Mouse (Mus musculus) hindbrain, embryonic 10.5 days (tissue): ENCODE results near the gene Zfand2a. TPM values are rescaled to one million over a fixed set of nuclear protein-coding genes. Genes with fewer than 3 reads are reported as not detected.

Source experiments
- DNase-seq: peaks from one replicate; pipeline ENCODE4 v3.0.0-alpha.2; 2017; ENCODE audit warnings: low spot score
- H3K27ac ChIP-seq: fragments of 300-500 bp; sonication (generic); 2 replicates; pipeline ENCODE4 v1.5.1; 2016; ENCODE audit warnings: mild to moderate bottlenecking, moderate library complexity
- H3K27me3 ChIP-seq: fragments of 300-500 bp; sonication (generic); 2 replicates; pipeline ENCODE4 v1.6.1; 2016; ENCODE audit warnings: mild to moderate bottlenecking; ENCODE audit not compliant: poor library complexity, insufficient read depth, severe bottlenecking
- H3K36me3 ChIP-seq: fragments of 300-500 bp; sonication (generic); 2 replicates; pipeline ENCODE4 v1.6.1; 2016; ENCODE audit warnings: mild to moderate bottlenecking, moderate library complexity
- H3K4me1 ChIP-seq: fragments of 300-500 bp; sonication (generic); replicated peaks from 2 replicates; pipeline ENCODE4 v1.6.1; 2016; ENCODE audit warnings: mild to moderate bottlenecking
- H3K4me3 ChIP-seq: fragments of 300-500 bp; sonication (generic); 2 replicates; pipeline ENCODE4 v1.5.1; 2016; ENCODE audit warnings: mild to moderate bottlenecking, moderate library complexity
- H3K9me3 ChIP-seq: fragments of 300-500 bp; sonication (generic); 2 replicates; pipeline ENCODE4 v1.6.1; 2016; ENCODE audit warnings: mild to moderate bottlenecking, moderate library complexity
- WGBS: fragments of 180-500 bp; shearing (Covaris S2); methylation state at CpG from one replicate; pipeline ENCODE4 v1.1.7; 2016; 5-methylcytosine and 5-hydroxymethylcytosine counted together
- polyA plus RNA-seq: library from polyadenylated mRNA; unstranded; fragments of >200 nt; fragmentation: Nextera tagmentation; extraction: Ambion mirVana; gene quantifications from 2 replicates; pipeline ENCODE4 v1.2.1, GENCODE M21; 2016

The Zfand2a gene
- polyA plus RNA-seq, 1 experiment from 2014 or later: 13.2 TPM

DNA sequence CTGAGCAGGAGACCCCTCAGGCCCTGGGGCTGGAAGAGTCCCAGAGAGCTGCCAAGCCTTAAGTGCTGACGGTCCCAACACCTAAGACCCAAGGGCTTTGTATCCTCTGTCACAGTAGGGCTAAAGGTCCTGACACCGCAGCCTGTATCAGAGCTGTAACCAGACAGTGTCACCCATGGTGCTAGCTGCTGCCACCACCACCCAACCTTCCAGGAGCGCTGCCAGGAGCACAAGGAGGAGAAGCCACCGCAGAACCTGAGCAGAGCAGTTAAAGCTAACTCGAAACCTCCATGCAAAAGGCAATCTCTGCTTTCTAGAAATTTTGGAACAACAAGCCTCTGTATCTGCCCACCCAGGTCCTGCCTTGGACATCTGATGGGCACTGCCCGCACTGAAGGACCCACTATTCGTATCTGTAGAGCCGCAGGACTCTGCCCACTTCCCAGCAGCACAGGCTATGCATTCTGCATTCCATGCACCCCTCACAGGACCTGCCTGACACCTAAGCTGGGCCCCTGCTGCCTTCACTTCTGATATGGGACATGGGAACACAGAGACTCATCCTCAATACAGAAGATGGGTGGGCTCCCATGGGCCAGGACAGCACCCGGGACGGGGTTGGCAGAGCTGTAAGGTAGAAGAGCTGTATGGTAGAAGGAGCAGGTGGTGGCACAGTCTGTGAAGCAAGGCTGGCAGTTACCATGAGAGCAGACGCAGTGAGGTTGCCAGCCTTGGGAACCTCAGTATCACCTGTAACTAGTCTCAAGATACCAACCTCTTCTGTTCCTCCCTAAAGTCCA lies 43.2 kb downstream of the Zfand2a start:
- H3K36me3 ChIP-seq: no peaks in the 10 kb centered on the region
- WGBS: 95% methylated on average over 11 of the region's 11 CpGs
- no peaks in the 10 kb centered on the region for H3K9me3 ChIP-seq
- H3K27ac ChIP-seq: 0 out of 2 replicates have a peak overlapping the region, but pooled peaks have one; percentile 3
- no peak overlapping the region for H3K4me3 ChIP-seq
- H3K27me3 ChIP-seq: no peaks in the 10 kb centered on the region
- no peak for DNase-seq
- H3K4me1 ChIP-seq: peaks cover 26% of the 10 kb centered on the region

DNA sequence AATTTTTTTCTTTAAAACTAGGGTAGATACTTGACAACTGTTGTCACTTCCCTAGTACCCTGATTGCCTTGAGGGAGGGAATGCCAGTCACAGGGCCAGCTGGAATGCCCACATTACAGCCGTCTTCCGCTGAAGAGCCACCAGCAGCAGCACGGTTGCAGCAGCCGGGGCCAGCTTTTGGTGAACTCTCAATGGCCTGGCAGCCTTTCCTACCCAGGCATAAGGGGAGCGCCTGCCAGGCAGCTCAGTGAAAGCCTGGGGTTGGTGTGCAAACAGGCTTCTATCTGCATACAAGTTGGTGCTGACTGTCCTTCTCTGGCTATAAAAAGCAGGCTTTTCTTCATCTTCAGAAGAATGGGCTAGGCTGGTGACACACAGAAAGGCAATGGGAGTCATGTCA lies 43.9 kb downstream of the Zfand2a start:
- WGBS: 93% methylated on average over 5 of the region's 5 CpGs
- Histone ChIP-seq H3K4me3 (no peak overlapping the region), H3K27ac (no peak overlapping the region), H3K4me1 (peaks cover 27% of the 10 kb centered on the region), H3K27me3 (no peaks in the 10 kb centered on the region), H3K9me3 (no peaks in the 10 kb centered on the region), H3K36me3 (no peaks in the 10 kb centered on the region)
- no peak for DNase-seq

GRCm38 (mm10) chr5:139438440-139438839 lies 45.9 kb downstream of the Zfand2a start:
- Histone ChIP-seq H3K27me3 (no peaks in the 10 kb centered on the region), H3K4me3 (no peak overlapping the region), H3K9me3 (no peaks in the 10 kb centered on the region), H3K36me3 (no peaks in the 10 kb centered on the region), H3K4me1 (peaks cover 47% of the 10 kb centered on the region), H3K27ac (peak overlapping the region; percentile 59)
- 90% methylated on average over 12 of the region's 12 CpGs for WGBS
- no peak for DNase-seq

DNA sequence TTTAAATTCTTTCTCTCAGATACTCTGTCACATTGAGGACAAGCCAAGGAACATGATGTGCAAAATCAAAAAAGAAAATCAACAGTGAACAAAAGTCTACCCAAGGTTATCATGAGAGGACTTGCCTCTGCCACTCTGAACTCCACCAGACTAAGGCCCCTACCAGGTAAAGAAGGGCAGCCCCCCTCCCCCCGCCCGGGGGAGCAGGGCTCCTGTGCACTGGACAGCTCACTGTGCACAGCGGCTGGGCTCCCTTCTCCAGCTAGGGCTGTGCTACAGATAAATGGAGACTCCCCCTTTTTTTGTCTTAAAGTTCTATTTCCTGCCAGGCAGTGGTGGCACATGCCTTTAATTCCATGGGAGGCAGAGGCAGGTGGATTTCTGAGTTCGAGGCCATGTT lies 46.6 kb downstream of the Zfand2a start:
- H3K4me1 ChIP-seq: peaks cover 43% of the 10 kb centered on the region
- H3K36me3 ChIP-seq: no peaks in the 10 kb centered on the region
- no peak for DNase-seq
- no peaks in the 10 kb centered on the region for H3K27me3 ChIP-seq
- H3K27ac ChIP-seq: no peak overlapping the region
- H3K9me3 ChIP-seq: no peaks in the 10 kb centered on the region
- no peak overlapping the region for H3K4me3 ChIP-seq
- WGBS: 95% methylated on average over 4 of the region's 4 CpGs

- Histone ChIP-seq H3K4me3 (no peak overlapping the region), H3K27ac (peak overlapping the region; percentile 46; the same call in 1 of the 2 replicates), H3K36me3 (no peaks in the 10 kb centered on the region), H3K4me1 (peaks cover 56% of the 10 kb centered on the region), H3K27me3 (no peaks in the 10 kb centered on the region), H3K9me3 (no peaks in the 10 kb centered on the region)
- DNase-seq: peak; percentile 44
- WGBS: 45% methylated on average over 8 of the region's 8 CpGs
Measured at GRCm38 (mm10) chr5:139434940-139435339, 49.4 kb downstream of the Zfand2a start.

DNA sequence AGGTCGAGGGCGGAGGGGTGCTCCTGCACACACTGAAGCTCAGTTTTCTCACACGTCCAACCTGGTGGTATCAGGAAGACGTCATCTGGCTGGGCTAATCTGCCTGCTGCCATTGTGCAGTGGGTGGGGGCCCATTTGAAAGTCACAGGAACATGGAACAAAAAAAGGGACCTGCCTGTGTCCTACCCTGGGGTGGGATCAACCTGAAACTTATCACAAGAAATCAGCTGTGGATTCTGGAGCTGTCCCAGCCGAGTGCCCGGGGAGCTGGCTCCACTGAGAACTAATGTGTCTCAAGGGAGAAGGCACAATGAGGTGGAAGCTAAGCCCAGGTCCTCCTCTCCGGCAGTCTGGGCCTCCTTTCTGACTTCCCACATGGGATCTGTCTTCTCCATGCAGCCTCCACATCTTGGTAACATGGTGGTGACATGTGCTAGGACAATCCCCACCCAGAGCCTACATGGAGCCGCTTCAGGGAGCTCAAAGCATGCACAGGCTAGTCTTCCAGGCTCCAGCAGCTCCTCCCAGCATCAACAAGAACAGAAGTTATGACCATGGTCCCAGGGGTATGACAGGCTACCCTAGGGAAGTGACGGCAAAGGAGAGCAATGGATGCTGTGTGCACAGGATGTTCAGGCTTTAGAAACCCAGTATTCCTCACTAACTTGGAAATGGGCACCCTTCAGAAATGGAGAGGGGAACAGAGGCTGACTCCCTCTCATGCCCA lies 50.3 kb downstream of the Zfand2a start:
- Histone ChIP-seq H3K27me3 (no peaks in the 10 kb centered on the region), H3K36me3 (no peaks in the 10 kb centered on the region), H3K4me3 (no peak overlapping the region), H3K9me3 (no peaks in the 10 kb centered on the region), H3K27ac (no peak overlapping the region), H3K4me1 (peaks cover 64% of the 10 kb centered on the region)
- no peak for DNase-seq
- 87% methylated on average over 9 of the region's 9 CpGs for WGBS

GRCm38 (mm10) chr5:139432747-139433508 lies 51.4 kb downstream of the Zfand2a start:
- DNase-seq: no peak
- H3K4me1 ChIP-seq: peaks cover 60% of the 10 kb centered on the region
- H3K9me3 ChIP-seq: no peaks in the 10 kb centered on the region
- H3K27me3 ChIP-seq: no peaks in the 10 kb centered on the region
- no peak overlapping the region for H3K4me3 ChIP-seq
- H3K27ac ChIP-seq: no peak overlapping the region
- 63% methylated on average over 7 of the region's 7 CpGs for WGBS
- H3K36me3 ChIP-seq: no peaks in the 10 kb centered on the region

GRCm38 (mm10) chr5:139432333-139432732 lies 52.0 kb downstream of the Zfand2a start:
- Histone ChIP-seq H3K9me3 (no peaks in the 10 kb centered on the region), H3K4me1 (peaks cover 62% of the 10 kb centered on the region), H3K4me3 (no peak overlapping the region), H3K36me3 (no peaks in the 10 kb centered on the region), H3K27ac (no peak overlapping the region), H3K27me3 (no peaks in the 10 kb centered on the region)
- no peak for DNase-seq
- 70% methylated on average over 6 of the region's 6 CpGs for WGBS

- Histone ChIP-seq H3K27me3 (no peaks in the 10 kb centered on the region), H3K36me3 (0 out of 2 replicates have a peak, but pooled peaks cover 6% of the 10 kb centered on the region), H3K9me3 (no peaks in the 10 kb centered on the region), H3K4me1 (peaks cover 51% of the 10 kb centered on the region), H3K4me3 (no peak overlapping the region), H3K27ac (peak overlapping the region; percentile 59; the same call in 1 of the 2 replicates)
- WGBS: 68% methylated on average over 12 of the region's 12 CpGs
- no peak for DNase-seq
Measured at GRCm38 (mm10) chr5:139429818-139430341, 54.5 kb downstream of the Zfand2a start.

- WGBS: 90% methylated on average over 9 of the region's 9 CpGs
- Histone ChIP-seq H3K4me3 (no peak overlapping the region), H3K4me1 (peaks cover 45% of the 10 kb centered on the region)
Measured at GRCm38 (mm10) chr5:139427989-139428388, 56.4 kb downstream of the Zfand2a start.

GRCm38 (mm10) chr5:139427001-139427400 lies 57.3 kb downstream of the Zfand2a start:
- WGBS: 85% methylated on average over 9 of the region's 9 CpGs
- DNase-seq: no peak
- no peaks in the 10 kb centered on the region for H3K9me3 ChIP-seq
- no peaks in the 10 kb centered on the region for H3K27me3 ChIP-seq
- 0 out of 2 replicates have a peak, but pooled peaks cover 6% of the 10 kb centered on the region for H3K36me3 ChIP-seq
- peaks cover 44% of the 10 kb centered on the region for H3K4me1 ChIP-seq
- no peak overlapping the region for H3K4me3 ChIP-seq
- no peak overlapping the region for H3K27ac ChIP-seq

More at GRCm38 (mm10) chr5:139427989-139428388, 56.4 kb downstream of the Zfand2a start:
- H3K9me3 ChIP-seq: no peaks in the 10 kb centered on the region
- DNase-seq: no peak
- H3K27me3 ChIP-seq: no peaks in the 10 kb centered on the region
- H3K27ac ChIP-seq: no peak overlapping the region
- H3K36me3 ChIP-seq: 0 out of 2 replicates have a peak, but pooled peaks cover 6% of the 10 kb centered on the region

- Histone ChIP-seq H3K4me1 (peaks cover 28% of the 10 kb centered on the region), H3K27me3 (no peaks in the 10 kb centered on the region), H3K4me3 (no peak overlapping the region), H3K27ac (no peak overlapping the region), H3K36me3 (0 out of 2 replicates have a peak, but pooled peaks cover 6% of the 10 kb centered on the region), H3K9me3 (no peaks in the 10 kb centered on the region)
- DNase-seq: no peak
- 85% methylated on average over 9 of the region's 9 CpGs for WGBS
Measured at GRCm38 (mm10) chr5:139425198-139425597, 59.2 kb downstream of the Zfand2a start.
